Mouse (Mus musculus) neural tube, embryonic 10.5 days (tissue): Measurements from ENCODE around the gene Dyrk3.
"Not testable (repeated sequence)": the region's sequence is repeated elsewhere in the genome, so short reads cannot be mapped to it uniquely, and the experiment has no call there.

Source experiments
- DNase-seq: peaks from one replicate; pipeline ENCODE4 v3.0.0-alpha.2; 2017; ENCODE audit warnings: low spot score; ENCODE audit errors: extremely low spot score

The Dyrk3 gene

GRCm38 (mm10) chr1:131155456-131155855 lies 17.3 kb upstream of the Dyrk3 start:
- DNase-seq = peak; percentile 33

GRCm38 (mm10) chr1:131153018-131153629 lies 15.0 kb upstream of the Dyrk3 start, which contains the start of gene Eif2d:
Gene Eif2d, plus strand, starts transcription at chr1:131153181.
- peak; percentile 85 for DNase-seq

- DNase-seq = no peak
Observed at GRCm38 (mm10) chr1:131149496-131149895, 11.4 kb upstream of the Dyrk3 start.

GRCm38 (mm10) chr1:131146181-131146614 lies 8.1 kb upstream of the Dyrk3 start:
- no peak for DNase-seq

- DNase-seq = not testable (repeated sequence)
Observed at GRCm38 (mm10) chr1:131145222-131145621, 7.1 kb upstream of the Dyrk3 start.

GRCm38 (mm10) chr1:131142472-131142871 lies 4.3 kb upstream of the Dyrk3 start:
- no peak for DNase-seq

GRCm38 (mm10) chr1:131141449-131141848 lies 3.3 kb upstream of the Dyrk3 start:
- DNase-seq = no peak

GRCm38 (mm10) chr1:131139102-131140095 lies 1.3 kb upstream of the Dyrk3 start:
- DNase-seq = no peak

- DNase-seq = no peak
Observed at GRCm38 (mm10) chr1:131137717-131138118, 422 bp downstream of the Dyrk3 start.

GRCm38 (mm10) chr1:131137111-131137510 lies 1.0 kb downstream of the Dyrk3 start:
- DNase-seq = no peak

- no peak for DNase-seq
Observed at GRCm38 (mm10) chr1:131135960-131136629, 2.0 kb downstream of the Dyrk3 start.

GRCm38 (mm10) chr1:131134942-131135522 lies 3.1 kb downstream of the Dyrk3 start:
- no peak for DNase-seq

GRCm38 (mm10) chr1:131134231-131134630 lies 3.9 kb downstream of the Dyrk3 start:
- DNase-seq = no peak

- DNase-seq = no peak
Observed at GRCm38 (mm10) chr1:131125987-131126744, 12.0 kb downstream of the Dyrk3 start.

- no peak for DNase-seq
Observed at GRCm38 (mm10) chr1:131123522-131124265, 14.4 kb downstream of the Dyrk3 start.

- no peak for DNase-seq
Observed at GRCm38 (mm10) chr1:131121987-131122386, 16.2 kb downstream of the Dyrk3 start.

- DNase-seq = no peak
Observed at GRCm38 (mm10) chr1:131119026-131119425, 19.1 kb downstream of the Dyrk3 start.

GRCm38 (mm10) chr1:131118530-131118929 lies 19.6 kb downstream of the Dyrk3 start:
- DNase-seq = no peak

- DNase-seq = no peak
Observed at GRCm38 (mm10) chr1:131116430-131117011, 21.6 kb downstream of the Dyrk3 start.

GRCm38 (mm10) chr1:131115932-131116331 lies 22.2 kb downstream of the Dyrk3 start:
- peak; percentile 70 for DNase-seq
